Mouse (Mus musculus) kidney, embryonic 16.5 days (tissue): ENCODE results near the gene Nr0b2. TPM values are rescaled to one million over a fixed set of nuclear protein-coding genes. Genes with fewer than 3 reads are reported as not detected.
A peak's percentile ranks its signal among the peaks of the same experiment; 100 is the strongest.

Source experiments
- ATAC-seq: fragments of 200-750 bp; cut with Nextera tagmentation; 2 replicates; pipeline ENCODE4 v1.8.0; 2017; ENCODE audit warnings: moderate TSS enrichment; ENCODE audit not compliant: low FRiP score, low TSS enrichment
- H3K27ac ChIP-seq: fragments of 300-500 bp; sonication (generic); 2 replicates; pipeline ENCODE4 v1.5.1; 2014; ENCODE audit warnings: low read length
- H3K27me3 ChIP-seq: fragments of 300-500 bp; sonication (generic); 2 replicates; pipeline ENCODE4 v1.6.1; 2014; ENCODE audit warnings: low read length, control low read depth, mixed read lengths; ENCODE audit not compliant: insufficient read depth
- H3K36me3 ChIP-seq: fragments of 300-500 bp; sonication (generic); 2 replicates; pipeline ENCODE4 v1.6.1; 2014; ENCODE audit warnings: low read length, control low read depth, mixed read lengths; ENCODE audit not compliant: insufficient read depth
- H3K4me1 ChIP-seq: fragments of 300-500 bp; sonication (generic); 2 replicates; pipeline ENCODE4 v1.6.1; 2014; ENCODE audit warnings: low read length, control low read depth, mixed read lengths; ENCODE audit not compliant: insufficient read depth
- H3K4me2 ChIP-seq: fragments of 300-500 bp; sonication (generic); replicated peaks from 2 replicates; pipeline ENCODE4 v1.6.1; 2014; ENCODE audit warnings: low read depth, low read length
- H3K4me3 ChIP-seq: fragments of 300-500 bp; sonication (generic); 2 replicates; pipeline ENCODE4 v1.5.1; 2014; ENCODE audit warnings: mild to moderate bottlenecking, low read length
- H3K9ac ChIP-seq: fragments of 300-500 bp; sonication (generic); replicated peaks from 2 replicates; pipeline ENCODE4 v1.6.1; 2014; ENCODE audit warnings: low read length
- H3K9me3 ChIP-seq: fragments of 300-500 bp; sonication (generic); 2 replicates; pipeline ENCODE4 v1.6.1; 2016; ENCODE audit warnings: low read length, control low read depth
- WGBS: fragments of 180-500 bp; shearing (Covaris S2); extraction: QIAGEN DNeasy Blood & Tissue Kit; methylation state at CpG from one replicate; pipeline ENCODE4 v1.1.7; 2014; 5-methylcytosine and 5-hydroxymethylcytosine counted together
- polyA plus RNA-seq: library from polyadenylated mRNA; unstranded; fragments of >200 nt; fragmentation: Nextera tagmentation; extraction: Ambion mirVana; gene quantifications from 2 replicates; pipeline ENCODE4 v1.2.1, GENCODE M21; 2015

Gene Nr0b2
- polyA plus RNA-seq, 1 experiment from 2014 or later, result 0.97 TPM

DNA sequence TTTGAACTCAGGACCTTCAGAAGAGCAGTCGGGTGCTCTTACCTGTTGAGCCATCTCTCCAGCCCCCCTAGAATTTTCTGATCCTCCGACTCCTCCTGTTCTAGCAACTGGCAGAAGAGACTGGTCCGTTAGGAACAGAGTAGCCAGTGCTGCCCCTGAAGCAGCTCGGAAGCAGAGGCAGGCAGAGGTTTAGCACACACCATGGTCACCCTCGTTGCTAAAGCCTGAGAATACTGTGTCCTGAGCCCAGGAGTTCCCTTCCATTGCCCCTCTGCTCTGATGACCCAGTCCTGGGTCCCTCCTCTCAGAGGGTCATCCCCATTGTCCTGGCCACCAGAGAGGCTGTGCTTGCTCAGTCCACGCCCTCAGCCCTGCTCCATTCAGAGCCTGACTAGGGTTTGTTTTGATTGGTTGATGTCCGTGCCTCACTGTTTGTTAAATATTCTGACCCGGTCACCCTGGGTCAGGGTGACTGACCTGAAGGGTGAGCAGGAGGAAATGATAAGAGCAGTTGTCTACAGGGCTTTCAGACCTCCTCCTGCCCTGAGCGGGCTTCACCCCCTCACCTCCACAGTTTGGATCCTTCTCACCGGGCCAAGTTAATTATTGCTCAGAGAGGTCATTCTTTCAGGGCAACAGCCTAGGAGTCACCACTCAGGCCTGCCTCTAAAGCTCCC lies 4.0 kb downstream of the Nr0b2 start:
- WGBS, result 33% methylated on average over 10 of the region's 10 CpGs
- ATAC-seq, result peak; percentile 72; the same call in 1 of the 2 replicates
- H3K27ac ChIP-seq, result no peak overlapping the region

DNA sequence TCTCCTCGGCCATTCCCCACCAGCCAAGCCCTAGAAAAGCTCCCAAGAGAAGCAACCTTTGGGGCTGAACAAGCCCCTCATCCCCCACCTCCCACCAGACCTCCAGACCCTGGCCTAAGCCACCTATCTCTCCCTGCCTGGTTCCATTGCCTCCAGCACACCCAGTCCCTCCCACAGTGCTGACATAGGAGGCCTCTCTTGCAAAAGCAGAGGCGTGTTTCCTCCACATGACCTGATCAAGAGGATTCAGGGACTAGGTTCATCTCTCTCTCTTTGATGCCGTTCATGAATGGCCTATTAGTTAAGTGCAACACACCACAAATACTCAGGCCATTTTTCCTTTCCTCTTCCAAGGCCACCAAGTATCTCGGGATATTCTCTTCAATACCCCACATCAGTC lies 6.7 kb downstream of the Nr0b2 start:
- no peak overlapping the region for H3K27ac ChIP-seq
- no peak overlapping the region for H3K4me3 ChIP-seq
- 71% methylated on average over 4 of the region's 4 CpGs for WGBS
- H3K36me3 ChIP-seq, result no peaks in the 10 kb centered on the region
- no peak overlapping the region for H3K9ac ChIP-seq
- no peak overlapping the region for H3K4me2 ChIP-seq
- no peaks in the 10 kb centered on the region for H3K4me1 ChIP-seq
- ATAC-seq, result no peak
- no peaks in the 10 kb centered on the region for H3K27me3 ChIP-seq
- H3K9me3 ChIP-seq, result peaks cover 3% of the 10 kb centered on the region; the same call in 1 of the 2 replicates

More for the DNA sequence above, 4.0 kb downstream of the Nr0b2 start:
- Histone ChIP-seq H3K9ac (no peak overlapping the region), H3K36me3 (no peaks in the 10 kb centered on the region), H3K9me3 (no peaks in the 10 kb centered on the region), H3K4me3 (no peak overlapping the region), H3K27me3 (no peaks in the 10 kb centered on the region), H3K4me1 (no peaks in the 10 kb centered on the region), H3K4me2 (peak overlapping the region; percentile 32)

DNA sequence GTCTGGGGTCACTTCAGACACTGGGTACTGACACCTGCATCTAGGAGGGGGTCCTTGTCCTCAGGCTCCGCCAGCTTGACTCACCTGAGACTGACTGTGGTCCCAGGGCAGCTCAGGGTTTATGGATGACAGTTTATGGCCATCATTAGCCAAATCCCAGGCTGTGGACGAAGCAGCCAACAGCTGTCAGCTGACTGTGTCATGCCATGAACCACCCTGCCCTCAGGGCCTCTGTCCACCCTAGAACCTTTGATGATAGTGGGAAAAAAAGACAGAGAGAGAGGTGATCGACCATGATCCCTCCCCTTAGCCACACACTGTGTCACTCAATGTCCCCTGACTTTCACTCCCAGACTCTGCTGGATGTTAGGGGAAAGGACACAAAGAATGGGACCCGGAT lies 8.4 kb downstream of the Nr0b2 start:
- Histone ChIP-seq H3K4me2 (no peak overlapping the region), H3K27me3 (no peaks in the 10 kb centered on the region), H3K36me3 (no peaks in the 10 kb centered on the region), H3K4me1 (no peaks in the 10 kb centered on the region), H3K27ac (no peak overlapping the region), H3K9ac (no peak overlapping the region), H3K9me3 (peaks cover 3% of the 10 kb centered on the region; the same call in 1 of the 2 replicates), H3K4me3 (no peak overlapping the region)
- no peak for ATAC-seq
- WGBS, result 47% methylated on average over 4 of the region's 4 CpGs

DNA sequence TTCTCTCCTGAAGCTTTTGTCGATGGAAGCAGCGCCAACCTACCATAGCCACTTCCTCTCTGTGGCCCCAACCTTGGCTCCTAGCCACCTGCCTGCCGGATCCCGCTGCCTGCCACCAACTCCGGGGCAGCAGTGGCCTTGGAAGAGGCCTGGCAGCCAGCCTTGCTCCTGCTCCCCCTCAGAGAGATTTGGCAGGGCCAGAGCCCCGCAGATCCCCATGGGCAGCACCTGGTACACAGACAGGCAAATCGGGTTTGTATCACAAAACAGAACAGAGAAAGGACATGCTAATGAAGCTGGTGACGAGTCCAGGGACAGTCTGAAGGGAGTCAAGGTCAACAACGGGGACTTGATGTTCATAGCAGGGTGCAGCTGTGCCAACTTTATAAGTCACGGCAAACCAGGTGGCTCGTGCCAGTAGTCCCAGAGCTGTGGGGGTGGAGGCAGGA lies 10.0 kb downstream of the Nr0b2 start:
- H3K27ac ChIP-seq, result no peak overlapping the region
- no peaks in the 10 kb centered on the region for H3K27me3 ChIP-seq
- no peak overlapping the region for H3K4me2 ChIP-seq
- no peaks in the 10 kb centered on the region for H3K36me3 ChIP-seq
- no peak for ATAC-seq
- H3K4me3 ChIP-seq, result no peak overlapping the region
- H3K9me3 ChIP-seq, result peaks cover 3% of the 10 kb centered on the region; the same call in 1 of the 2 replicates
- H3K9ac ChIP-seq, result no peak overlapping the region
- WGBS, result 71% methylated on average over 11 of the region's 11 CpGs
- no peaks in the 10 kb centered on the region for H3K4me1 ChIP-seq

DNA sequence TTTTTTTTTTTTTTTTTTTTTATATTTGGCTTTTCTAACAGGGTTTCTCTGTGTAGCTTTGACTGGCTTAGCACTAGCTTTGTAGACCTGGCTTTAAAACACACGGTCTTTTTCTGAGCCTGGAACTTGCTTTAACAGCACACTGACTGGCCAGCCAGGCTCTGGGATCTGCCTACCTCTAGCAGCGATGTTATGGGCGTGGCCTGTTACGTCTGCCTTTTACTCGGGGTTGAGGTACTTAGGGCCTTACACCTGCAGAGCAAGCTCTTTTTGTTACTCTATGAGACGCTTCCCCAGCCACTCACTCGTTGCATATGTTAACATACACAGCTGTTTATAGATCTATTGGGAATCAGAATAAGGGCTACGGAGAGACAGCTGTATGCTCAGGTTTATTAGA lies 14.1 kb downstream of the Nr0b2 start:
- H3K27me3 ChIP-seq, result no peaks in the 10 kb centered on the region
- H3K9me3 ChIP-seq, result peaks cover 3% of the 10 kb centered on the region; the same call in 1 of the 2 replicates
- H3K4me1 ChIP-seq, result peaks cover 5% of the 10 kb centered on the region; the same call in 1 of the 2 replicates
- no peak overlapping the region for H3K4me2 ChIP-seq
- 21% methylated on average over 8 of the region's 8 CpGs for WGBS
- ATAC-seq, result no peak
- no peak overlapping the region for H3K9ac ChIP-seq
- H3K27ac ChIP-seq, result no peak overlapping the region
- H3K36me3 ChIP-seq, result no peaks in the 10 kb centered on the region
- H3K4me3 ChIP-seq, result no peak overlapping the region

DNA sequence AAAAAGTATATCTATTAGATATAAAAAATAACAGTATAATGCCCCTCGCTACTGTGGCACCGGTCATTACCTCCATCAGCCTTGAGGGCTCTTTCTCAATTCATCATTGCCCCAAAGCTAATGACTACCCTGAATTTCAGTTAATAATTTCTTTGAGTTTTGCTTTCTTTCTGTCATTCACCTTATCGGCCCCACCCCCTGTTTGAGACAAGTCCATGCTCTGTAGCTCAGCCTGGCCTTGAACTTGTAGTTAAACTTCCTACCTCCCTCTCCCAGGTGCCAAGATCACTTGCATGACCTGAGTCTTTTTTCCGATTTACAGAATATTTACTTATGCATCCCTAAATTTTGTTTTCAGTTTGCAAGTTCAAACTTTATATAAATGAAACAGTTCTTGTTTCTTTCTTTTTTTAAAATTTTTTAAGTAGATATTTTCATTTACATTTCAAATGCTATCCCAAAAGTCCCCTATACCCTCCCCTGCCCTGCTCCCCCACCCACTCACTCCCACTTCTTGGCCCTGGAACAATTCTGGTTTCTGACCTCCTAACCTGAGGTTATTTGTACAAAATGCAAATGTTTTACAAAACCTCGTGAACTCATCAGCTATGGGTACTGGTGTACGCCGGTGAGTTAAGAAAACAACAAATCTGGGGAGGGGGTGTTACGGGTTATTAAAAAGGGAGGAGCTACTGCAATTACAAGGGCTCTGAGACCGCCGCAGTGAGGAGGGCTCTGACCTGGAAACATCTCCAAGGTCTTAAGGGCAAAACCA lies 16.3 kb downstream of the Nr0b2 start:
- no peaks in the 10 kb centered on the region for H3K36me3 ChIP-seq
- no peak for ATAC-seq
- peaks cover 1% of the 10 kb centered on the region; the same call in 1 of the 2 replicates for H3K9me3 ChIP-seq
- peaks cover 5% of the 10 kb centered on the region; the same call in 1 of the 2 replicates for H3K4me1 ChIP-seq
- H3K27ac ChIP-seq, result no peak overlapping the region
- peak overlapping the region; percentile 41 for H3K4me2 ChIP-seq
- 53% methylated on average over 10 of the region's 10 CpGs for WGBS
- no peak overlapping the region for H3K4me3 ChIP-seq
- 0 out of 2 replicates have a peak overlapping the region, but pooled peaks have one; percentile 41 for H3K9ac ChIP-seq
- H3K27me3 ChIP-seq, result no peaks in the 10 kb centered on the region

DNA sequence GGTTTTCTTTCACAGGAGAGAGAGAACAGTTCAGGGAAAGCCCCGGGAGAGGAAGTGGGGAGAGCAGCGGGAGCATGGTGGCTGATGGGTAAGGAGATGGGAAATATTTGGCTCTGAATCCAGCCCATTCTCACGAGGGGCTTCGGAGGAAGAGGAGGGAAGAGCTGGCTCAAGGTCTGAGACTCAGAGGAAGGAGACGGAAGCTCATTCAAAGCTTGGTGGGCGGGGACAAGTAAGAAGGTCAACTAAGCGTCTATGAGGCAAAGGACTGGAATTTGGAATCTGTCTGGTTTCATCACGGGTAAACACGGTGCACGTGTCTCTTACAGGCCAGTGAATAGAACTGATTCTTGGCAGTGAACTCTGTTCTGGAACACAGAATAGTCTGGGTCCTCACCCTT lies 16.9 kb downstream of the Nr0b2 start:
- H3K36me3 ChIP-seq, result no peaks in the 10 kb centered on the region
- peaks cover 5% of the 10 kb centered on the region for H3K4me1 ChIP-seq
- 34% methylated on average over 10 of the region's 10 CpGs for WGBS
- H3K27me3 ChIP-seq, result no peaks in the 10 kb centered on the region
- no peak for ATAC-seq
- no peak overlapping the region for H3K4me3 ChIP-seq
- peak overlapping the region; percentile 41 for H3K4me2 ChIP-seq
- H3K9me3 ChIP-seq, result no peaks in the 10 kb centered on the region
- 0 out of 2 replicates have a peak overlapping the region, but pooled peaks have one; percentile 41 for H3K9ac ChIP-seq
- no peak overlapping the region for H3K27ac ChIP-seq

DNA sequence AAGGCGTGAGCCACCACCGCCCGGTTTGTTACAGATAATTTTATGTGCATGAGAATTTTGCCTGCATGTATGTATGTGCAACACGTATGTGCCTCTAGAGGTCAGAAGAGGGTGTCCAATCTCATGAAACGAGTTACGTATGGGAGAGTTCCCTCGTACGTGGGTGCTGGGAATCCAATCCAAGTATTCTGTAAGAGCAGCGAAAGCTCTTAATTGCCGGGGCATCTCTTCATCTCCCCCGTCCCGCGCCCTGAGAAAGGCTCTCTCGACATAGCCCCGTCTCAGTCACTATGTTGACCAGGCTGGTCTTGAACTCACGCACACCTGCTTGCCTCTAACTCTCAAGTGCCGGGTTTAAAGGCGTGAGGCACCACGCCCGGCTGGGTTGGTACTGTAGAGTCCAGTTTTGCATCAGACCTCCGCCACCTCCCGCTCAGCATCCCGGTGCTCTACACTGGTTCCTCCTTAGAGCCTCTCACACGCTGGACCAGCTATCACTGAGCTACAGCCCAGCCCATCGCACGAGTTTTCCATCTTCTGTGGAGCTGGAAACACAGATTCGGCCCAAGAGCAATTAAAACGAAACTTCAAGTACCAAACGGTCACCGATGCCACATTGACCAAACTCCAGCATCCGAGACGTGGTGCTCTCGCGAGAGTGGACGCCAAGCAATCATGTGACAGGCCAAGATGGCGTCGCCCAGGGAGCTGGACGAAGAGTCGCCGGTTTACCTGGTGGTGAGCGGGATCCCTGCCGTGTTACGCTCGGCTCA lies 21.1 kb downstream of the Nr0b2 start, which contains the start of gene Gpatch3:
Gpatch3 (plus strand) TSS at position 676 of the 773 bp plus-strand sequence.
- no peaks in the 10 kb centered on the region for H3K27me3 ChIP-seq
- peaks cover 14% of the 10 kb centered on the region; the same call in 1 of the 2 replicates for H3K36me3 ChIP-seq
- peak; percentile 87 for ATAC-seq
- H3K4me3 ChIP-seq, result peak within 1 kb of the TSS; percentile 95
- H3K4me1 ChIP-seq, result peaks cover 11% of the 10 kb centered on the region
- H3K4me2 ChIP-seq, result peak within 1 kb of the TSS; percentile 85
- H3K9ac ChIP-seq, result peak within 1 kb of the TSS; percentile 92
- H3K9me3 ChIP-seq, result no peaks in the 10 kb centered on the region
- peak within 1 kb of the TSS; percentile 90 for H3K27ac ChIP-seq
- WGBS, result 6% methylated on average over 44 of the region's 44 CpGs

DNA sequence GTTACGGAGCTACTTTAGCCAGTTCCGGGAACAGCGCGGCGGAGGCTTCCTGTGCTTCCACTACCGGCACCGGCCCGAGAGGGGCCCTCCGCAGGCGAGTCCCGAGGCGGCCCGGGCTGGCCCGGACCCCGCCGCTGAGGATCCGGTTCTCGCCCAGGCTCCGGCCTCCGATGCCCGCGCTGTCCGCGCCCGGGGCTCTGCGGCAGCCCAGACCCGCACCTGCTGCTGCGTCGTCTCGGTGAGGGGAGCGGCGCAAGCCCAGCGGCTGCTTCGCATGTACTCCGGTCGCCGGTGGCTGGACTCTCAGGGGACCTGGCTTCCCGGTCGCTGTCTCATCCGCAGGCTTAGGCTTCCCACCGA lies 21.6 kb downstream of the Nr0b2 start:
- Histone ChIP-seq H3K36me3 (peaks cover 20% of the 10 kb centered on the region; the same call in 1 of the 2 replicates), H3K27me3 (no peaks in the 10 kb centered on the region), H3K4me1 (peaks cover 8% of the 10 kb centered on the region), H3K27ac (peak overlapping the region; percentile 90; the same call in 1 of the 2 replicates), H3K9ac (peak overlapping the region; percentile 92), H3K4me3 (peak overlapping the region; percentile 95), H3K9me3 (no peaks in the 10 kb centered on the region), H3K4me2 (peak overlapping the region; percentile 85)
- ATAC-seq, result no peak
- WGBS, result under 1% methylated on average over 41 of the region's 41 CpGs
